Mouse (Mus musculus): ENCODE measurements around the gene Bcl2l11. TPM values are rescaled to one million over a fixed set of nuclear protein-coding genes. Genes with fewer than 3 reads are reported as not detected.

Gene Bcl2l11
- polyA plus RNA-seq (2015; fragmentation: Nextera tagmentation; extraction: Ambion mirVana), result 28.1 and 28.8 TPM in 2 replicates

DNA sequence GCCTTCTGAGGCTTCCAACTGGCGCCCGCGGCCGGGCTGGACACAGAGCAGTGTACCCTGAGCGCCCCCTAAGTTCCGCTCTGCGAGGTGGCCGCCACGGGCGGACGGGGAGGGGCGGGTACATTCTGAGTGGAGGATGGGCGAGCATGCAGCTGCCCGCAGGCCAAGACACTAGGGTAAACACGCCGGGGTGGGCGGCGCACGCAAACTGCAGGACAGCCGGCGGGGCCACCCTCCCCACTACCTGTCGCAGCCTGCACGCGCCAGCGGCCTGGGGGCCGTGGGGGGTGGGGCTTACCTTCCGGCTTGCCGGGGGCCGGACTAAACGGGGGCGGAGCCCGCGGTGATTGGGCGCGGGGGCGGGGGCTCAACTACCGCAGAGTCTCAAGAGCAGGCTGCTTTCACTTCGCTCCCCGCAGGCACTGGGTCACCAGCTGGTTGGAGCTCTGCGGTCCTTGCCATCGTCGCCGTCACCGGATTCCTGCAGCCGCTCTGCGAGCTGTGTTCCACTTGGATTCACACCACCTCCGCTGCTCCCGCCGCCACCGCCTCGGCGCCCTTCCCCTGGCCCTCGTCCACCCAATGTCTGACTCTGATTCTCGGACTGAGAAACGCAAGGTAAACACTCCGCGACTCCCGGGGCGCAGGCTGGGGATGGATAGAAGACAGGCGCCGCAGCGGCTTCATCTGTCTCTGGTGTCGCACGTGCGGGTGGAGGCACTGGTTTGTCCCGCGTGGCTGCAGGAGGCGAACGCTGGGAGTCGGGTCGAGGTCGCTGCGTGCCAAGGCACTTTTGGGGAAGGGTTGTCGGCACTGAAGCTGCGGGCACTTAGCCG is at the start of gene Bcl2l11:
Gene Bcl2l11, plus strand, starts transcription at position 404 of the 836 bp plus-strand sequence.
- Histone ChIP-seq H3K27me3 (ENCODE audit: control insufficient read depth, insufficient read depth, low read depth, low read length) (peaks cover 7% of the 10 kb centered on the region; the same call in 1 of the 2 replicates), H3K9me3 (ENCODE audit: control insufficient read depth, low read length) (no peaks in the 10 kb centered on the region), H3K36me3 (ENCODE audit: control insufficient read depth, insufficient read depth, low read length) (0 out of 2 replicates have a peak, but pooled peaks cover 2% of the 10 kb centered on the region), H3K4me1 (replicated peaks; ENCODE audit: control insufficient read depth, insufficient read depth, low read length) (peaks cover 34% of the 10 kb centered on the region), H3K9ac (ENCODE audit: low read length) (peak within 1 kb of the TSS; percentile 75), H3K4me2 (ENCODE audit: low read depth, low read length) (peak within 1 kb of the TSS; percentile 77), H3K27ac (ENCODE audit: low read length) (peak within 1 kb of the TSS; percentile 91), H3K4me3 (ENCODE audit: low read length) (peak within 1 kb of the TSS; percentile 85)
- ATAC-seq (ENCODE audit: low read depth), result peak; percentile 86
- under 1% methylated on average over 73 of the region's 76 CpGs for WGBS

- no peaks in the 10 kb centered on the region for H3K27me3 ChIP-seq (ENCODE audit: control insufficient read depth, insufficient read depth, low read depth, low read length)
- H3K36me3 ChIP-seq (ENCODE audit: control insufficient read depth, insufficient read depth, low read length), result no peaks in the 10 kb centered on the region
- H3K4me1 ChIP-seq (replicated peaks; ENCODE audit: control insufficient read depth, insufficient read depth, low read length), result no peaks in the 10 kb centered on the region
- no peak overlapping the region for H3K9ac ChIP-seq (ENCODE audit: low read length)
- H3K4me2 ChIP-seq (ENCODE audit: low read depth, low read length), result no peak overlapping the region
- 77% methylated on average over 4 of the region's 4 CpGs for WGBS
- H3K27ac ChIP-seq (ENCODE audit: low read length), result no peak overlapping the region
- H3K4me3 ChIP-seq (ENCODE audit: low read length), result no peak overlapping the region
- H3K9me3 ChIP-seq (ENCODE audit: control insufficient read depth, low read length), result no peaks in the 10 kb centered on the region
- ATAC-seq (ENCODE audit: low read depth), result no peak
These were observed 48.9 kb upstream of the Bcl2l11 start for GRCm38 (mm10) chr2:128076936-128077335.

- Histone ChIP-seq H3K4me2 (ENCODE audit: low read depth, low read length) (no peak overlapping the region), H3K27ac (ENCODE audit: low read length) (no peak overlapping the region), H3K36me3 (ENCODE audit: control insufficient read depth, insufficient read depth, low read length) (no peaks in the 10 kb centered on the region), H3K27me3 (ENCODE audit: control insufficient read depth, insufficient read depth, low read depth, low read length) (no peaks in the 10 kb centered on the region), H3K4me3 (ENCODE audit: low read length) (no peak overlapping the region), H3K4me1 (replicated peaks; ENCODE audit: control insufficient read depth, insufficient read depth, low read length) (no peaks in the 10 kb centered on the region), H3K9ac (ENCODE audit: low read length) (no peak overlapping the region), H3K9me3 (ENCODE audit: control insufficient read depth, low read length) (no peaks in the 10 kb centered on the region)
- no peak for ATAC-seq (ENCODE audit: low read depth)
- 36% methylated on average over 5 of the region's 5 CpGs for WGBS
These were observed 47.0 kb upstream of the Bcl2l11 start for GRCm38 (mm10) chr2:128078859-128079258.

DNA sequence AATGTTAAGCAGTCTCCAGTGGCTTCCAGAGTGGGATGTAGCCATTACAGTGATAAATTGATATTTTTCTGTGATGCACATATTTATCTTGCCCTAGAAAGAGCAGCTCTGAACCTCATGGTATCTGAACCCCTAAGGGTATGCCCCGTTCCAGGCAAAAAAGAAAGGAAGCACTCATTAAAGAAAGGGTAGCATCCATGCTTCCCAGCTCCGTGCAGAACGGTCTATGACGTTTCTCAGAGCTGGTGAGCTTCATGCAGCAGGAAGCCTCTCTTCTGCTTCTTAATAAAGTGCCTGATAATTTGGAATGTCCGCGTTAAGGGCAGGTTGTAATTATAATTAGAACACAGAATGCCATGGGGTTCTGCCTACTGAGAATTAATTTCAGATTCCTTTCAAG is 46.5 kb upstream of the Bcl2l11 start:
- H3K9me3 ChIP-seq (ENCODE audit: control insufficient read depth, low read length), result no peaks in the 10 kb centered on the region
- no peaks in the 10 kb centered on the region for H3K4me1 ChIP-seq (replicated peaks; ENCODE audit: control insufficient read depth, insufficient read depth, low read length)
- no peak overlapping the region for H3K4me3 ChIP-seq (ENCODE audit: low read length)
- WGBS, result 71% methylated on average over 6 of the region's 6 CpGs
- H3K27ac ChIP-seq (ENCODE audit: low read length), result no peak overlapping the region
- H3K36me3 ChIP-seq (ENCODE audit: control insufficient read depth, insufficient read depth, low read length), result no peaks in the 10 kb centered on the region
- no peak overlapping the region for H3K9ac ChIP-seq (ENCODE audit: low read length)
- no peak overlapping the region for H3K4me2 ChIP-seq (ENCODE audit: low read depth, low read length)
- no peaks in the 10 kb centered on the region for H3K27me3 ChIP-seq (ENCODE audit: control insufficient read depth, insufficient read depth, low read depth, low read length)
- no peak for ATAC-seq (ENCODE audit: low read depth)

DNA sequence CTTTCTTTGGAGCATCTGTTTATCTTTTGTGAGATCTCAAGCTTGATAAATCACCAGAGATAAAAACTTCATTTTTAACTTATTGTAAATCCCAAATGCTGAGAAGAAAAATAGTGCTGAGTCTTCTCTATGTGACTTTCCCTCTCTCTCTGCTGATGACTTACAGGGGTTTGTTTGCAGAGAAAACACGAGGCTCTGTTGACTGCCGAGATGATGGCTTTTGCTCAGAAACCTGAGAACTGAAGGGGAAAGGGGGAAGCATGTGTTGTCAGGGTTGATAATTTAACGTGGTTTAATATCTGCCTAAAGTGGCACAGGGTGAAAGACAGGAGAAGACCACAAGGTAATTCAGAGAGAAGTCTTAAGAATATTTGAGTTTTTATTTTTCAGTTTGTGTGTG is 42.0 kb upstream of the Bcl2l11 start:
- Histone ChIP-seq H3K4me1 (replicated peaks; ENCODE audit: control insufficient read depth, insufficient read depth, low read length) (0 out of 2 replicates have a peak, but pooled peaks cover 2% of the 10 kb centered on the region), H3K27me3 (ENCODE audit: control insufficient read depth, insufficient read depth, low read depth, low read length) (no peaks in the 10 kb centered on the region; the same call in 1 of the 2 replicates), H3K9ac (ENCODE audit: low read length) (no peak overlapping the region), H3K4me2 (ENCODE audit: low read depth, low read length) (no peak overlapping the region), H3K27ac (ENCODE audit: low read length) (no peak overlapping the region), H3K9me3 (ENCODE audit: control insufficient read depth, low read length) (no peaks in the 10 kb centered on the region), H3K36me3 (ENCODE audit: control insufficient read depth, insufficient read depth, low read length) (no peaks in the 10 kb centered on the region), H3K4me3 (ENCODE audit: low read length) (no peak overlapping the region)
- no peak for ATAC-seq (ENCODE audit: low read depth)
- WGBS, result 7% methylated on average over 3 of the region's 3 CpGs

GRCm38 (mm10) chr2:128084607-128085006 is 41.2 kb upstream of the Bcl2l11 start:
- Histone ChIP-seq H3K9me3 (ENCODE audit: control insufficient read depth, low read length) (no peaks in the 10 kb centered on the region), H3K4me1 (replicated peaks; ENCODE audit: control insufficient read depth, insufficient read depth, low read length) (0 out of 2 replicates have a peak, but pooled peaks cover 2% of the 10 kb centered on the region), H3K9ac (ENCODE audit: low read length) (no peak overlapping the region), H3K27me3 (ENCODE audit: control insufficient read depth, insufficient read depth, low read depth, low read length) (no peaks in the 10 kb centered on the region; the same call in 1 of the 2 replicates), H3K36me3 (ENCODE audit: control insufficient read depth, insufficient read depth, low read length) (no peaks in the 10 kb centered on the region), H3K27ac (ENCODE audit: low read length) (no peak overlapping the region), H3K4me3 (ENCODE audit: low read length) (no peak overlapping the region), H3K4me2 (ENCODE audit: low read depth, low read length) (no peak overlapping the region)
- no peak for ATAC-seq (ENCODE audit: low read depth)
- 70% methylated on average over 5 of the region's 5 CpGs for WGBS

DNA sequence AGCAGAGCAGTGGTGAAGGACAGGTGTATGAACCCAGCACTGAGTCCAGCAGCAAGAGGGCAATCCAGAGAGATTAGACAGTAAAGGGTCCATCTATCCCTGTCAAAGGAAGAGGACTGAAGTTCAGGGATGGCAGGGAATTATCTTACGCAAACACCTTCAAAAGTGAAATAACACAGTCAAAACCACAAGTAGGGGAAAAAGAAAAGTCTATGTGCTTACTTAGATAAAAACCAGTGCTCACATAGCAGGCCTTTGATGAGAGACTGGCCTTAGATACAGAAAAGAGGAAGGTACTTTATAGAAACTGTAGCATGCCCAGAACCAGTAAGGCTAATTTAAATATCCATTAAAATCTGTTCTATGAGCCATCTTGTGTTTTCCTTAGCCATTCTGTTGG is 40.4 kb upstream of the Bcl2l11 start:
- no peaks in the 10 kb centered on the region; the same call in 1 of the 2 replicates for H3K27me3 ChIP-seq (ENCODE audit: control insufficient read depth, insufficient read depth, low read depth, low read length)
- ATAC-seq (ENCODE audit: low read depth), result no peak
- H3K4me2 ChIP-seq (ENCODE audit: low read depth, low read length), result no peak overlapping the region
- H3K9me3 ChIP-seq (ENCODE audit: control insufficient read depth, low read length), result no peaks in the 10 kb centered on the region
- no peak overlapping the region for H3K27ac ChIP-seq (ENCODE audit: low read length)
- H3K4me3 ChIP-seq (ENCODE audit: low read length), result no peak overlapping the region
- H3K4me1 ChIP-seq (replicated peaks; ENCODE audit: control insufficient read depth, insufficient read depth, low read length), result 0 out of 2 replicates have a peak, but pooled peaks cover 2% of the 10 kb centered on the region
- H3K36me3 ChIP-seq (ENCODE audit: control insufficient read depth, insufficient read depth, low read length), result no peaks in the 10 kb centered on the region
- 97% methylated on average over 1 of the region's 1 CpGs for WGBS
- H3K9ac ChIP-seq (ENCODE audit: low read length), result no peak overlapping the region

- H3K9me3 ChIP-seq (ENCODE audit: control insufficient read depth, low read length), result no peaks in the 10 kb centered on the region
- no peak overlapping the region for H3K4me2 ChIP-seq (ENCODE audit: low read depth, low read length)
- H3K4me3 ChIP-seq (ENCODE audit: low read length), result no peak overlapping the region
- H3K36me3 ChIP-seq (ENCODE audit: control insufficient read depth, insufficient read depth, low read length), result no peaks in the 10 kb centered on the region
- 42% methylated on average over 14 of the region's 14 CpGs for WGBS
- H3K27ac ChIP-seq (ENCODE audit: low read length), result no peak overlapping the region
- no peaks in the 10 kb centered on the region; the same call in 1 of the 2 replicates for H3K27me3 ChIP-seq (ENCODE audit: control insufficient read depth, insufficient read depth, low read depth, low read length)
- H3K9ac ChIP-seq (ENCODE audit: low read length), result no peak overlapping the region
- 0 out of 2 replicates have a peak, but pooled peaks cover 2% of the 10 kb centered on the region for H3K4me1 ChIP-seq (replicated peaks; ENCODE audit: control insufficient read depth, insufficient read depth, low read length)
- ATAC-seq (ENCODE audit: low read depth), result no peak
These were observed 39.4 kb upstream of the Bcl2l11 start for GRCm38 (mm10) chr2:128086301-128086886.

DNA sequence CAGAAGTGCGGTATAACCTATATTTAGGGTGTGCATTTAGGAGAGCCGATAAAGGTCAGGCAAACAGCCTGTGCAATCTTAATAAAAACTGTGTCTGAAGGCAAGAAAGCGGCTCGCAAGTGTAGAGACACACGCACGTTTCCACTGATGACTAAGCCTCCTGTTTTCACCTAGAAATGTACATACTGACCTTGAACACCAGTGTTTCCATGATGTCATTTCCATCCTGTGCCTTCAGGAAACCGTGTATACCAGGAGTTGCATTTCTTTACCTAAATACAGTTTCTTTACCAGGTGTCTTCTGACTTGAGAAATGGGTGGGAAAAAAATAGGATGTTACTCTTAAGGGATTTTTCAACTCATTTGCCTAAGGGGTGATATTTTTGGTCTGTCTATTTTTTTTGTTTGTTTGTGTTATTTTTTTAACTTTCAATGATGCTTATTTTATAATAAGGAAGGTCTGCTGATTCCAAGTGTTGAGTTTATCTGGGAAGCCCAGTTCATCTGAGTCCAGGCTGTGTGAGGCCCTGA is 38.8 kb upstream of the Bcl2l11 start:
- Histone ChIP-seq H3K27me3 (ENCODE audit: control insufficient read depth, insufficient read depth, low read depth, low read length) (no peaks in the 10 kb centered on the region; the same call in 1 of the 2 replicates), H3K36me3 (ENCODE audit: control insufficient read depth, insufficient read depth, low read length) (no peaks in the 10 kb centered on the region), H3K4me3 (ENCODE audit: low read length) (no peak overlapping the region), H3K9ac (ENCODE audit: low read length) (no peak overlapping the region), H3K9me3 (ENCODE audit: control insufficient read depth, low read length) (no peaks in the 10 kb centered on the region), H3K4me1 (replicated peaks; ENCODE audit: control insufficient read depth, insufficient read depth, low read length) (0 out of 2 replicates have a peak, but pooled peaks cover 2% of the 10 kb centered on the region), H3K4me2 (ENCODE audit: low read depth, low read length) (no peak overlapping the region), H3K27ac (ENCODE audit: low read length) (no peak overlapping the region)
- ATAC-seq (ENCODE audit: low read depth), result no peak
- WGBS, result 63% methylated on average over 7 of the region's 7 CpGs

All from lung, embryonic 16.5 days (tissue).